Mouse (Mus musculus) megakaryocyte, embryonic 14.5 days (primary cell): Measurements from ENCODE around the gene Gm3164.
"Not testable (repeated sequence)": the region's sequence is repeated elsewhere in the genome, so short reads cannot be mapped to it uniquely, and the experiment has no call there.

Source experiments
- FLI1 ChIP-seq: IDR thresholded peaks from 2 replicates; pipeline ENCODE4 v1.6.1; 2012; ENCODE audit warnings: low read length, inconsistent platforms, mixed read lengths
- GATA1 ChIP-seq: IDR thresholded peaks from 3 replicates; pipeline ENCODE4 v1.6.1; 2012; ENCODE audit warnings: mixed read lengths, low read length, inconsistent platforms, borderline replicate concordance

GRCm38 (mm10) chr14:4398624-4399023 lies 16.6 kb upstream of the Gm3164 start:
- not testable (repeated sequence) for TF ChIP-seq GATA1, FLI1
